Mouse (Mus musculus) spleen, adult 2 months (tissue): ENCODE data around the gene Gys2. TPM values are rescaled to one million over a fixed set of nuclear protein-coding genes. Genes with fewer than 3 reads are reported as not detected.
"Not testable (repeated sequence)": the region's sequence is repeated elsewhere in the genome, so short reads cannot be mapped to it uniquely, and the experiment has no call there.

Source experiments
- DNase-seq, 2 experiments: peaks; one replicate each; pipeline versions ENCODE4 v3.0.0 to v3.0.0-alpha.2; 2012 to 2021; ENCODE audit warnings: low spot score in 2 of 2, low read depth in 1 of 2
- H3K27ac ChIP-seq: fragments of 200-500 bp; 2 replicates; pipeline ENCODE4 v1.5.1; 2012; ENCODE audit warnings: low read length, inconsistent platforms; ENCODE audit not compliant: insufficient read depth
- H3K27me3 ChIP-seq: fragments of 200-500 bp; 2 replicates; pipeline ENCODE4 v1.6.1; 2012; ENCODE audit warnings: mild to moderate bottlenecking, moderate library complexity, low read length, inconsistent platforms; ENCODE audit not compliant: control insufficient read depth, insufficient read depth
- H3K36me3 ChIP-seq: fragments of 200-500 bp; 2 replicates; pipeline ENCODE4 v1.6.1; 2012; ENCODE audit warnings: mild to moderate bottlenecking, low read length, inconsistent platforms; ENCODE audit not compliant: control insufficient read depth, insufficient read depth
- H3K4me1 ChIP-seq: fragments of 200-500 bp; 2 replicates; pipeline ENCODE4 v1.6.1; 2011; ENCODE audit warnings: inconsistent platforms; ENCODE audit not compliant: control insufficient read depth, insufficient read depth, insufficient read length
- H3K4me3 ChIP-seq: fragments of 200-500 bp; 2 replicates; pipeline ENCODE4 v1.5.1; 2011; ENCODE audit warnings: mild to moderate bottlenecking, inconsistent platforms; ENCODE audit not compliant: insufficient read depth, insufficient read length; ENCODE audit errors: extremely low read depth
- CTCF ChIP-seq: fragments of 200-500 bp; IDR thresholded peaks from 2 replicates; pipeline ENCODE4 v1.5.1; 2011; ENCODE audit warnings: mild to moderate bottlenecking, inconsistent platforms; ENCODE audit not compliant: insufficient read depth, insufficient read length, insufficient replicate concordance; ENCODE audit errors: extremely low read depth
- POLR2A ChIP-seq: fragments of 200-500 bp; IDR thresholded peaks from 2 replicates; pipeline ENCODE4 v1.6.1; 2011; ENCODE audit warnings: low read depth, low read length, inconsistent platforms
- WGBS: fragments of 180-500 bp; shearing (Covaris S2); methylation state at CpG from one replicate; pipeline ENCODE4 v1.1.7; 2018; 5-methylcytosine and 5-hydroxymethylcytosine counted together
- polyA plus RNA-seq: library from polyadenylated mRNA; depleted of rRNA; stranded (reverse); fragments of >200 nt; gene quantifications from 2 replicates; pipeline ENCODE4 v1.2.3, GENCODE M21; 2012; rRNA removed

Gene Gys2
- 0.02 TPM in 1 of 2 replicates, not detected in the other for polyA plus RNA-seq

DNA sequence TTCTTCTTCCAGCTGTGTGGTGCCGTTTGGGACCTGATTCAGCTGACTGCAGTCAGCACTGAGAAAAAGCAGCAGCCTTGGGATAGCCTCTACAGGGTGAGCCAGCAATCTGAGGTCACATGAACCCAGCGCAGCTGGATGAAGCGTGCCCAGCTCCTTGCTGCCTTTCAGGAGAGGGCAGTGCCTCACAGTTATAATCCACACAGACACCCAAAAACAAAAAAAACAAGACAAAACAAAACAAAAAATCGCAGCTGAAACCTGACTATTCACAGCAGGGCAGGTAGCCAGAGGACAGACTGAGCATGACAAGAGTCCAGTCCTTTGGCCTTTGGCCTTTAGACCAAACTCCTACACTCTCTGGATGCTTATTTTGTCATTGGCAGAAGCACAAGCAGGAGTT, at the start of gene Gys2:
TSS of gene Gys2 (minus strand) at position 309 of the 403 bp plus-strand sequence.
- Histone ChIP-seq H3K4me3 (no peak within 1 kb of the TSS), H3K36me3 (no peaks in the 10 kb centered on the region), H3K4me1 (no peaks in the 10 kb centered on the region), H3K27ac (no peak within 1 kb of the TSS), H3K27me3 (no peaks in the 10 kb centered on the region)
- DNase-seq, result no peak
- TF ChIP-seq CTCF (no peak), POLR2A (no peak)
- 78% methylated on average over 4 of the region's 4 CpGs for WGBS

DNA sequence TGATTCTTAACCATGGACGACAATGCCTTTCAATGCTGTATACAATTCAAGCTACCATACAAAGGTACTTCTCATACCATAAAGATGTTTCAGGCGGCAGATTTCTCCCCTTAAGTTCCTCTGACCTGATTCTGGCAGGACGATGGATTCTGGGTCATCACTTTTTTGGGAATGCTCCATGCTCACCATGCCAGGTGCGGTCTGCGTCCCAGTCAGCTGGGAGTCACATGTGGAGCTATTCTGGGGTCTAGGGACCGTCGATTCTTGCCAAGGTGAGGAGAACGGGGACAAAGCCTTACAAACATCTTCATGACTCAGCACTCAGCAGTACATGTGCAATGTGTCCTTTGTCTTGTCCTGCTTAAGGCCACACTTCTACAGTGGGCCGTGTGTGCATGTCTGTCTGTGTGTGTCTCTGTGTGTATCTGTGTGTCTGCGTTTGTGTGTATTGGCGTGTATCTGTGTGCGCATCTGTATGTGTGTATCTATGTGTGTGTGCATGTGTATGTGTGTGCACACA, 48.7 kb upstream of the Gys2 start:
- Histone ChIP-seq H3K27ac (no peak overlapping the region), H3K27me3 (no peaks in the 10 kb centered on the region), H3K36me3 (no peaks in the 10 kb centered on the region), H3K4me1 (no peaks in the 10 kb centered on the region), H3K4me3 (no peak overlapping the region)
- 86% methylated on average over 12 of the region's 12 CpGs for WGBS
- no peak for TF ChIP-seq CTCF
- DNase-seq, result no peak

DNA sequence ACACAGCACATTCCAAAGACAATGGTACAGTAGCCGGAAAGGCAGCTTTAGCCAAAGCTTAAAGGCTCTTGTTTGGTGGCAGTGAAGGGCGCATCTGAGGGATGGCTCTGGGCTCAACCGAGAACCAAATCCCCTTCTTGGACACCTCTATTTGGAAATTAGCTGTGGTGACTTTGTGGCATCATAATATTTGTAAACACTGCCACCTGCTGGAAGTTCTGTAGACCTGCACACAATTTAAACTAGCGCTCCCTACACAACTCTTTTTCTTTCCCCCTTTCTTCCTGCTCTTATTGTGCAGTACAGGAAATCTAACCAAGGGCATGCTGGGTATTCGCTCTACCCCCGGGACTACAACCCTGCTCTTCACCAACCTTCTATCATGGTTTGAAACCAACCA, 46.2 kb upstream of the Gys2 start:
- H3K4me3 ChIP-seq, result no peak overlapping the region
- H3K27me3 ChIP-seq, result no peaks in the 10 kb centered on the region
- WGBS, result 9% methylated on average over 6 of the region's 6 CpGs
- TF ChIP-seq POLR2A (no peak), CTCF (peak; percentile 3; the same call in 1 of the 2 replicates)
- H3K4me1 ChIP-seq, result no peaks in the 10 kb centered on the region
- no peak overlapping the region for H3K27ac ChIP-seq
- DNase-seq, result no peak
- H3K36me3 ChIP-seq, result no peaks in the 10 kb centered on the region

DNA sequence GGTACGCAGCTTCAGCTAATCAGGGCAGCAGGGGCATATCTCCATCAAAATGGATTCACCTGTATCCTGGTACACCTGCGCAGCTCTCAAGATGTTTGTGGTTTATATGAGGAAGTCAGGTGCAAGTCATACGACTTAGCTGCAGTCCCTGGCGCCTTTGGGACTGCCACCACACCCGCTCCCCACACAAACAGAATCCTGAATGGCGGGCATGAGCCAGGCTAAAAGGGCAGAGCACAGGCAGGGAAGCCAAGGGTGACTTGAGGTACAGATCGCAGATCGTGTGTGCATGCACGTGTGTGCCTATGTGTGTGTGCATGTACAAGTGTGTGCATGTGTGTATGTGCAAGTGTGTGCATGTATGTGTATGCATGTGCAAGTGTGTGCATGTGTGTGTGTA, 42.5 kb upstream of the Gys2 start:
- H3K27ac ChIP-seq, H3K4me3 ChIP-seq, H3K36me3 ChIP-seq, H3K4me1 ChIP-seq, H3K27me3 ChIP-seq, DNase-seq: not testable (repeated sequence)
- 69% methylated on average over 9 of the region's 9 CpGs for WGBS

DNA sequence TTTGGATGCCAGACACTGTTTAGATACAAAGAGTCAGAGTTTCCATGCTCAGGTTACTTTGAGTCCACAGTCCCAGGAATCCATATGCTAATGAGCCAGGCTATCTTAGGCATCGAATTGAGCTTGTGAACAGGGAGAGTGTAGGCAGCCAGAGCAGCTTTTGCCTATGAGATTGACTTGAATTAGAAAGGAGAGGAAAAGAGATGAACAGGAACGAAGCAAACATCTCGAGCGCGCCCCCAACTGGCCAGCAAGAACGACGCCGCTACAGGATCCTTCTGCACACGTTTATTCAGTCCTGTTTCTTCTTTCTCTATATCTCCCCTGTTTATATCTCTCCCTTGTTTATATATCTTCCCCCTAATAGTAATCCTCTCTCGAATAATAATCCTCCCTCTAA, 42.0 kb upstream of the Gys2 start:
- WGBS, result 7% methylated on average over 10 of the region's 10 CpGs

DNA sequence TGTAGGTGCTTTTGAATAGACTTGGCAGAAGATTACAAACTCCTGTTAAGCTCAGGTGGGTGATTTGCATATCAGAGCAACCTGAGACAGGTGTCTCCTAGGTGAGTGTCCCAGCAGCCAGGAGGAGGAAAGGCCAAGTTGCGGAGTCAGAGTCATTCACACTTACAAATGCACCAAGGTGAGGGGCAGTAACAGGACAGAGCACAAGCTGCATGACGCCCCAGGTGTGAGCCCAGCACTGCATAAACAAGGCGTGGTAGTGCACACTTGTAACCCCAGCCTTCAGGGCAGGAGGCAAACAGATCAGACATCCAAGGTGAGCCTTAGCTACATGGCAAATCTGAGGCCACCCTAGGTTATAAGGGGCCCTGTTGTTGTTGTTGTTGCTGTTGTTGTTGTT, 40.0 kb upstream of the Gys2 start:
- TF ChIP-seq CTCF, result no peak
- TF ChIP-seq POLR2A, result no peak
- H3K27ac ChIP-seq, result no peak overlapping the region

More for the DNA sequence above, 42.0 kb upstream of the Gys2 start:
- TF ChIP-seq POLR2A (no peak), CTCF (no peak)
- Histone ChIP-seq H3K27me3 (no peaks in the 10 kb centered on the region), H3K27ac (no peak overlapping the region), H3K4me3 (no peak overlapping the region), H3K36me3 (no peaks in the 10 kb centered on the region), H3K4me1 (no peaks in the 10 kb centered on the region)
- no peak for DNase-seq

DNA sequence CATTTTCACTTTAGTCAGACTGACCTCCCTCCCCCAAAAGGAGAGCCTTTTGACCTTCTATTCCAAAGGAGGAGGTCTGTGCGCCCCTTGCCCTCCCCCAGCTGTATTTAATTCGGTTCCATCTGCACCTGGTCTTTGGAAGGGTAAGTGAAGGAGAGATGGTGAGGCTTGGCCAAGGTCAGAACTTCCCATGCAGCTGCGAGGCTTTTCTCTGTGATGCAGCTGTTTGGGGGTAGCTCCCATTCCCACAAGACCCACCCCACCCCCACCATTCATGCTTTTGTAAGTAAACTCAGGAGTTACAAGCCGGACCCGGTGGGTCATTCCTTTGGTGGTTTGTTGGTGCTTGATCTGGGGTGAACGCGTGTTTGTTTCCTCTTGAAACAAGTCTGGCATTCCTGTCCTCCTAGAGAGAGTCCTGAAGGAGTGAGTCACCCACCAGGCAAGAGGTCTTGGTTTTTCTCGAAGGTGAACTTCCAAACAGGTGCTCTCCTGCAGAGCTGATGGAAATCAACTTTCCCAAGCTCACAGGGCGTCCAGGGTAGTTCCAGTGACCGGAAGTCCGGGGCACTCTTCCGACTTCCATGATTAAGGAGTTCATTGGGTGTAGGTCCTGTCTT, 38.7 kb upstream of the Gys2 start:
- no peak overlapping the region for H3K27ac ChIP-seq

More for the DNA sequence above, 40.0 kb upstream of the Gys2 start:
- H3K36me3 ChIP-seq, result no peaks in the 10 kb centered on the region
- no peaks in the 10 kb centered on the region for H3K4me1 ChIP-seq
- no peaks in the 10 kb centered on the region for H3K27me3 ChIP-seq
- 73% methylated on average over 3 of the region's 3 CpGs for WGBS
- no peak for DNase-seq
- H3K4me3 ChIP-seq, result no peak overlapping the region

More for the DNA sequence above, 38.7 kb upstream of the Gys2 start:
- 45% methylated on average over 12 of the region's 12 CpGs for WGBS
- TF ChIP-seq CTCF (no peak), POLR2A (no peak)
- H3K36me3 ChIP-seq, result no peaks in the 10 kb centered on the region
- no peaks in the 10 kb centered on the region for H3K4me1 ChIP-seq
- no peak for DNase-seq
- no peak overlapping the region for H3K4me3 ChIP-seq
- H3K27me3 ChIP-seq, result no peaks in the 10 kb centered on the region
